Comparison of ENCODE assay signal across 17 mouse cellular contexts in genomic region chr4:98240289-98240688, GRCm38 (mm10).
"Had no signal": no experiment of that assay in that cellular context is flagged by ENCODE, and none has a peak within 500 bp of the region (broad histone marks: within the 10 kb centered on the region; RNA-seq: fewer than 3 reads in every experiment).

No protein-coding gene starts in this region.

- H3K4me1 ChIP-seq: megakaryocyte, embryonic 14.5 days had no signal

- H3K9ac ChIP-seq: limb, embryonic 12.5 days; lung, embryonic 15.5 days; midbrain, embryonic 13.5 days; neural tube, embryonic 12.5 days had no signal

- DNase-seq: kidney, adult 8-10 months; kidney, postnatal 25 days; layer of hippocampus, postnatal 36 days; lung, postnatal 14 days; retina, postnatal 1 day; right cerebral cortex, postnatal 4 days; spleen, adult 18-20 months; thymus, adult 18-20 months; thymus, postnatal 14 days had no signal

- H3K4me2 ChIP-seq: limb, embryonic 12.5 days; lung, embryonic 15.5 days; midbrain, embryonic 13.5 days; neural tube, embryonic 12.5 days had no signal

- H3K27me3 ChIP-seq: limb, embryonic 12.5 days; lung, embryonic 15.5 days; midbrain, embryonic 13.5 days; neural tube, embryonic 12.5 days had no signal

- H3K4me3 ChIP-seq: limb, embryonic 12.5 days; lung, embryonic 15.5 days; megakaryocyte, embryonic 14.5 days; midbrain, embryonic 13.5 days; neural tube, embryonic 12.5 days had no signal

- H3K27ac ChIP-seq: limb, embryonic 12.5 days; lung, embryonic 15.5 days; macrophage; midbrain, embryonic 13.5 days; neural tube, embryonic 12.5 days had no signal

- H3K9me3 ChIP-seq: limb, embryonic 12.5 days; lung, embryonic 15.5 days; megakaryocyte, embryonic 14.5 days; midbrain, embryonic 13.5 days; neural tube, embryonic 12.5 days had no signal

- ATAC-seq: inflammation-experienced regulatory T-cells, adult 6 months; intestine, postnatal 0 days; midbrain, embryonic 13.5 days had no signal

- H3K36me3 ChIP-seq: limb, embryonic 12.5 days; lung, embryonic 15.5 days; midbrain, embryonic 13.5 days; neural tube, embryonic 12.5 days had no signal
